Mouse (Mus musculus): Measurements from ENCODE around the gene Fnbp1. TPM values are rescaled to one million over a fixed set of nuclear protein-coding genes. Genes with fewer than 3 reads are reported as not detected.

Fnbp1 gene
- polyA plus RNA-seq, 1 experiment from 2014 or later: 16.9 TPM

GRCm38 (mm10) chr2:31103321-31103720 lies 38.5 kb downstream of the Fnbp1 start:
- Histone ChIP-seq H3K4me2 (replicated peaks) (no peak overlapping the region), H3K4me3 (replicated peaks) (no peak overlapping the region), H3K4me1 (replicated peaks) (peaks cover 14% of the 10 kb centered on the region), H3K9ac (replicated peaks) (no peak overlapping the region), H3K36me3 (no peaks in the 10 kb centered on the region), H3K27ac (no peak overlapping the region), H3K27me3 (no peaks in the 10 kb centered on the region), H3K9me3 (no peaks in the 10 kb centered on the region)
- WGBS: 86% methylated on average over 8 of the region's 8 CpGs
- no peak for ATAC-seq

GRCm38 (mm10) chr2:31101285-31101684 lies 40.5 kb downstream of the Fnbp1 start:
- H3K9me3 ChIP-seq: no peaks in the 10 kb centered on the region
- no peak overlapping the region for H3K27ac ChIP-seq
- no peaks in the 10 kb centered on the region for H3K27me3 ChIP-seq
- 0 out of 2 replicates have a peak, but pooled peaks cover 1% of the 10 kb centered on the region for H3K4me1 ChIP-seq (replicated peaks)
- 95% methylated on average over 3 of the region's 3 CpGs for WGBS
- H3K4me2 ChIP-seq (replicated peaks): no peak overlapping the region
- H3K4me3 ChIP-seq (replicated peaks): no peak overlapping the region
- no peak for ATAC-seq
- no peak overlapping the region for H3K9ac ChIP-seq (replicated peaks)
- H3K36me3 ChIP-seq: no peaks in the 10 kb centered on the region

- Histone ChIP-seq H3K4me1 (replicated peaks) (0 out of 2 replicates have a peak, but pooled peaks cover 6% of the 10 kb centered on the region), H3K27ac (no peak overlapping the region), H3K27me3 (no peaks in the 10 kb centered on the region), H3K9me3 (no peaks in the 10 kb centered on the region), H3K4me2 (replicated peaks) (no peak overlapping the region), H3K9ac (replicated peaks) (no peak overlapping the region), H3K36me3 (no peaks in the 10 kb centered on the region), H3K4me3 (replicated peaks) (no peak overlapping the region)
- ATAC-seq: no peak
- 86% methylated on average over 8 of the region's 8 CpGs for WGBS
Measured at GRCm38 (mm10) chr2:31099079-31099478, 42.7 kb downstream of the Fnbp1 start.

- no peak overlapping the region for H3K9ac ChIP-seq (replicated peaks)
- no peaks in the 10 kb centered on the region for H3K27me3 ChIP-seq
- H3K4me3 ChIP-seq (replicated peaks): no peak overlapping the region
- WGBS: 95% methylated on average over 11 of the region's 11 CpGs
- no peaks in the 10 kb centered on the region for H3K9me3 ChIP-seq
- 0 out of 2 replicates have a peak, but pooled peaks cover 6% of the 10 kb centered on the region for H3K4me1 ChIP-seq (replicated peaks)
- ATAC-seq: no peak
- 0 out of 2 replicates have a peak, but pooled peaks cover 3% of the 10 kb centered on the region for H3K36me3 ChIP-seq
- H3K27ac ChIP-seq: no peak overlapping the region
- no peak overlapping the region for H3K4me2 ChIP-seq (replicated peaks)
Measured at GRCm38 (mm10) chr2:31098616-31099015, 43.2 kb downstream of the Fnbp1 start.

- no peak for ATAC-seq
- WGBS: 91% methylated on average over 2 of the region's 2 CpGs
- no peak overlapping the region for H3K9ac ChIP-seq (replicated peaks)
Measured at GRCm38 (mm10) chr2:31097276-31097675, 44.5 kb downstream of the Fnbp1 start.

GRCm38 (mm10) chr2:31096119-31096518 lies 45.7 kb downstream of the Fnbp1 start:
- 66% methylated on average over 15 of the region's 15 CpGs for WGBS
- no peak overlapping the region for H3K27ac ChIP-seq
- H3K4me2 ChIP-seq (replicated peaks): no peak overlapping the region
- no peaks in the 10 kb centered on the region for H3K9me3 ChIP-seq
- ATAC-seq: no peak
- no peaks in the 10 kb centered on the region for H3K27me3 ChIP-seq
- no peak overlapping the region for H3K9ac ChIP-seq (replicated peaks)
- 0 out of 2 replicates have a peak, but pooled peaks cover 6% of the 10 kb centered on the region for H3K4me1 ChIP-seq (replicated peaks)
- H3K4me3 ChIP-seq (replicated peaks): no peak overlapping the region
- H3K36me3 ChIP-seq: 0 out of 2 replicates have a peak, but pooled peaks cover 3% of the 10 kb centered on the region

More at GRCm38 (mm10) chr2:31097276-31097675, 44.5 kb downstream of the Fnbp1 start:
- Histone ChIP-seq H3K27me3 (no peaks in the 10 kb centered on the region), H3K36me3 (0 out of 2 replicates have a peak, but pooled peaks cover 3% of the 10 kb centered on the region), H3K4me3 (replicated peaks) (no peak overlapping the region), H3K27ac (no peak overlapping the region), H3K4me1 (replicated peaks) (0 out of 2 replicates have a peak, but pooled peaks cover 6% of the 10 kb centered on the region), H3K9me3 (no peaks in the 10 kb centered on the region), H3K4me2 (replicated peaks) (no peak overlapping the region)

GRCm38 (mm10) chr2:31094565-31094964 lies 47.2 kb downstream of the Fnbp1 start:
- H3K27me3 ChIP-seq: no peaks in the 10 kb centered on the region
- H3K36me3 ChIP-seq: 0 out of 2 replicates have a peak, but pooled peaks cover 3% of the 10 kb centered on the region
- H3K9ac ChIP-seq (replicated peaks): no peak overlapping the region
- H3K9me3 ChIP-seq: no peaks in the 10 kb centered on the region
- WGBS: 64% methylated on average over 5 of the region's 5 CpGs
- ATAC-seq: no peak
- H3K4me3 ChIP-seq (replicated peaks): no peak overlapping the region
- 0 out of 2 replicates have a peak, but pooled peaks cover 9% of the 10 kb centered on the region for H3K4me1 ChIP-seq (replicated peaks)
- H3K4me2 ChIP-seq (replicated peaks): no peak overlapping the region
- H3K27ac ChIP-seq: no peak overlapping the region

- Histone ChIP-seq H3K9ac (replicated peaks) (no peak overlapping the region), H3K4me3 (replicated peaks) (no peak overlapping the region), H3K27ac (no peak overlapping the region), H3K36me3 (0 out of 2 replicates have a peak, but pooled peaks cover 3% of the 10 kb centered on the region), H3K4me1 (replicated peaks) (peaks cover 21% of the 10 kb centered on the region), H3K9me3 (no peaks in the 10 kb centered on the region), H3K4me2 (replicated peaks) (no peak overlapping the region), H3K27me3 (no peaks in the 10 kb centered on the region)
- WGBS: 90% methylated on average over 3 of the region's 3 CpGs
- no peak for ATAC-seq
Measured at GRCm38 (mm10) chr2:31092939-31093338, 48.9 kb downstream of the Fnbp1 start.

- no peaks in the 10 kb centered on the region for H3K27me3 ChIP-seq
- no peak overlapping the region for H3K27ac ChIP-seq
- peaks cover 30% of the 10 kb centered on the region for H3K4me1 ChIP-seq (replicated peaks)
- H3K4me3 ChIP-seq (replicated peaks): no peak overlapping the region
- H3K9me3 ChIP-seq: no peaks in the 10 kb centered on the region
- 52% methylated on average over 3 of the region's 3 CpGs for WGBS
- no peak overlapping the region for H3K4me2 ChIP-seq (replicated peaks)
- no peak overlapping the region for H3K9ac ChIP-seq (replicated peaks)
- ATAC-seq: no peak
- H3K36me3 ChIP-seq: 0 out of 2 replicates have a peak, but pooled peaks cover 3% of the 10 kb centered on the region
Measured at GRCm38 (mm10) chr2:31091182-31091581, 50.6 kb downstream of the Fnbp1 start.

GRCm38 (mm10) chr2:31089607-31090006 lies 52.2 kb downstream of the Fnbp1 start:
- 75% methylated on average over 16 of the region's 16 CpGs for WGBS
- H3K27ac ChIP-seq: no peak overlapping the region

GRCm38 (mm10) chr2:31088871-31089270 lies 52.9 kb downstream of the Fnbp1 start:
- Histone ChIP-seq H3K9ac (replicated peaks) (no peak overlapping the region), H3K27ac (no peak overlapping the region), H3K4me2 (replicated peaks) (no peak overlapping the region), H3K36me3 (peaks cover 6% of the 10 kb centered on the region), H3K9me3 (no peaks in the 10 kb centered on the region), H3K4me3 (replicated peaks) (no peak overlapping the region), H3K4me1 (replicated peaks) (peaks cover 26% of the 10 kb centered on the region), H3K27me3 (no peaks in the 10 kb centered on the region)
- WGBS: 86% methylated on average over 8 of the region's 8 CpGs
- no peak for ATAC-seq

More at GRCm38 (mm10) chr2:31089607-31090006, 52.2 kb downstream of the Fnbp1 start:
- no peak for ATAC-seq
- peaks cover 26% of the 10 kb centered on the region for H3K4me1 ChIP-seq (replicated peaks)
- no peaks in the 10 kb centered on the region for H3K27me3 ChIP-seq
- 0 out of 2 replicates have a peak, but pooled peaks cover 3% of the 10 kb centered on the region for H3K36me3 ChIP-seq
- no peak overlapping the region for H3K4me3 ChIP-seq (replicated peaks)
- H3K9me3 ChIP-seq: no peaks in the 10 kb centered on the region
- no peak overlapping the region for H3K4me2 ChIP-seq (replicated peaks)
- H3K9ac ChIP-seq (replicated peaks): no peak overlapping the region

- Histone ChIP-seq H3K4me3 (replicated peaks) (no peak overlapping the region), H3K9me3 (no peaks in the 10 kb centered on the region), H3K27me3 (no peaks in the 10 kb centered on the region), H3K9ac (replicated peaks) (no peak overlapping the region), H3K36me3 (peaks cover 9% of the 10 kb centered on the region), H3K27ac (no peak overlapping the region), H3K4me1 (replicated peaks) (peaks cover 26% of the 10 kb centered on the region), H3K4me2 (replicated peaks) (no peak overlapping the region)
- no peak; the same call in 1 of the 2 replicates for ATAC-seq
- WGBS: 27% methylated on average over 11 of the region's 11 CpGs
Measured at GRCm38 (mm10) chr2:31087663-31088661, 53.8 kb downstream of the Fnbp1 start.

All from midbrain, embryonic 13.5 days (tissue).